Mouse (Mus musculus) thymus, postnatal 4 days (tissue): ENCODE measurements around the gene Plk1.

Source experiments
- DNase-seq: peaks from one replicate; pipeline ENCODE4 v3.0.0; 2021

Gene Plk1

DNA sequence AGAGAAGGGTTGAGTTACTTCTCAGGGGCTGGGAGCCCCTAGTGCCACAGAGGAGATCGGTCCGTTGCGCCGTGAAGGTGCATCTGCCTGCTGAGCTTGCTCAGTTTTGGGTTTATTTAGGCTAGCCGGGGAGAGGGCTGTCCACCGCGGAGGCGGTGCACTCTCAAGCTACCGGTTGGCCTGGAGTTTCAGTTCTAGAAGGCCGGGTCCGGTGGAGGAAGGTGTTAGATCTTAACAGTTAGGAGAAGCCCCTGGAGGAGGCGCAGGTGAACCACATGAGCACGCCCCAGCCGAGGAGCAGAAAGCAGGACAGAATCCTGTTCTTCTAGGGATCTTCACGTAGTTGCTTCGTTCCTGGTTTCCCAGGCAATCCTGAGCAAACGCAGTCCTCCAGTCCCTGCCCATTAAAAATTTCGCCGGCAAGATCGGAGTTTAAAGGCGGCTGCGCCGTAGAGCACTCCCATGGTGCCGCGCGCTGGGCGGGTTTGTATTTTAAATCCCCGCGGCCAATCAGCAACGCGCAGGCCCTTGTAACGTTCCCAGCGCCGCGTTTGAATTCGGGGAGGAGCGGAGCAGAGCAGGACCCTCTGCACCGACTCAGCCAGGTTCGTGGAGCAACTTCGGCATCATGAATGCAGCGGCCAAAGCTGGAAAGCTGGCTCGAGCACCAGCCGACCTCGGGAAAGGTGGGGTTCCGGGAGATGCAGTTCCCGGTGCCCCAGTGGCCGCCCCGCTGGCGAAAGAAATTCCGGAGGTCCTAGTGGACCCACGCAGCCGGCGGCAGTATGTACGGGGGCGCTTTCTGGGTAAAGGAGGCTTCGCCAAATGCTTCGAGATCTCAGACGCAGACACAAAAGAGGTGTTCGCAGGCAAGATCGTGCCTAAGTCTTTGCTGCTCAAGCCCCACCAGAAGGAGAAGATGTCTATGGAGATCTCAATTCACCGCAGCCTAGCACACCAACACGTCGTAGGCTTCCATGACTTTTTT, at the start of gene Plk1:
Gene Plk1, plus strand, starts transcription at position 525 of the 988 bp plus-strand sequence.
- peak; percentile 88 for DNase-seq

DNA sequence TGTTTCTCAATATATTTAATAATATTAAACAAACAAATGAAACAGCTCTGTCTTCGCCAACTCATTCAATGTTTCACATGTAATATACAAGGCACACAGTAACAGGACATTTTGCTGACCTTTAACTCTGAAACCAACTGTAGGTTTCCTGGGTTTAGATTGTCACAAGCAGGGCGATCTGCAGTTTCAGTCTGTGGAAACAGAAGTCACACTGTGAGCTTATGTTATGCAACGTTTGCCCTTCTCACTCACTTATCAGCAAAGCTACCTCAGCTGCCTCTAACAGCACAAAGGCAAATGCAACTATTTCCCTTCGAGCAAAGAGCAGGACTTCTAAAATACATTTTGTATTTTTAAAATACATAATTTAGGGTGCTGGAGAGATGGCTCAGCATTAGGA, 35.7 kb upstream of the Plk1 start:
- DNase-seq, result no peak

DNA sequence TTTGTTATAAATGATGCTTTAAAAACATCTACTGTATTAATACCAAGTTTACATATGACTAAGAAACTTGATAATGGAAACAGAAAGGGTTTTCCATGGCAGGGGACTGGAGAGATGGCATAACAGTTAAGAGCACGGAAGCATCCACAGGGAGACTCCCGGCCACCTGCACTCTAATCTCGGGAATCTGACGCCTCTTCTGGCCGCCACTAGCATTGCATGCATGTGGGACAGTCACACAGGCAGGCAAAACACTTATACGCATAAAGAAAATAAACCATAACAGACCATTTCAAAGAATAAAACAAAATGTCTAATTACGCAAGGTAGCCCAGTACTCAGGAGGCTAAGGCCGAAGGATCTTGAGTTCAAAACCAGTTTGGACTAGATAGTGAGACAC, 33.6 kb upstream of the Plk1 start:
- DNase-seq, result no peak

DNA sequence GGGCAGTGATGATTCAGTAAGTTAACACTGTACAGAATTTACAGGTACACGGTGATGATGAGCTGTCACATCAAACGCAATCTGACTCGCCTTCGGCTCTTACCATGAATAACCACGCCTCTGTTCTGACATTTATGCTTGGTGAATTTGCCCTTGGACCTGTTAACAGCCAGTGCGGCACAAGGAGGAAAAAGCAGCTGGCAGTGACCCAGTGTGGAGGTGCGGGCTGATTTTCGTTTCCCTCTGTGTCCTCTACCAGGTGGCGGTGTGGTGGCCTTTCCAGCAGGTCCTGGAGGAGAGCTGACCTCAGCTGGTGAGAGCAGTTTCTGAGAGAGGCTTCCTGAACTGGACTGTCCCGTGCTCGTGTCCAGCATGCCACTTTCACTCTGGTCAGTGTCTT, 32.3 kb upstream of the Plk1 start:
- no peak for DNase-seq

DNA sequence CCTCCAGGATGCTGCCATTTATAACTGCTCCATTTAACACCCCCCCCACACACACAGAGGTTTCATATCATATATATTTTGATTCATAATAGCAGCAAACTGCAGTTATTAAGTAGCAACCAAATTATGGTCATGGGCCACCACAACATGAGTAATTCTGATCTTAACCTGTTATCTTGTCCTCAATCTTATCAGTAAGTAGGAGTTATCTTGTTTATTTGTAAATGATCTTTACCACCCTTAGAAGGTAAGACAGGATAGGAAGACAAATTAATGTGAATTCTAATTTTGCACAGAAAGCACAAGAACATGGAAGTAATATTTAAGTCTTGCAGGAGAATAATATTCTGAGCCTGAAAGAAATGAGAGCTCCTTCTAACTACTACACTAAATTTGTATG, 27.4 kb upstream of the Plk1 start:
- DNase-seq, result no peak

DNA sequence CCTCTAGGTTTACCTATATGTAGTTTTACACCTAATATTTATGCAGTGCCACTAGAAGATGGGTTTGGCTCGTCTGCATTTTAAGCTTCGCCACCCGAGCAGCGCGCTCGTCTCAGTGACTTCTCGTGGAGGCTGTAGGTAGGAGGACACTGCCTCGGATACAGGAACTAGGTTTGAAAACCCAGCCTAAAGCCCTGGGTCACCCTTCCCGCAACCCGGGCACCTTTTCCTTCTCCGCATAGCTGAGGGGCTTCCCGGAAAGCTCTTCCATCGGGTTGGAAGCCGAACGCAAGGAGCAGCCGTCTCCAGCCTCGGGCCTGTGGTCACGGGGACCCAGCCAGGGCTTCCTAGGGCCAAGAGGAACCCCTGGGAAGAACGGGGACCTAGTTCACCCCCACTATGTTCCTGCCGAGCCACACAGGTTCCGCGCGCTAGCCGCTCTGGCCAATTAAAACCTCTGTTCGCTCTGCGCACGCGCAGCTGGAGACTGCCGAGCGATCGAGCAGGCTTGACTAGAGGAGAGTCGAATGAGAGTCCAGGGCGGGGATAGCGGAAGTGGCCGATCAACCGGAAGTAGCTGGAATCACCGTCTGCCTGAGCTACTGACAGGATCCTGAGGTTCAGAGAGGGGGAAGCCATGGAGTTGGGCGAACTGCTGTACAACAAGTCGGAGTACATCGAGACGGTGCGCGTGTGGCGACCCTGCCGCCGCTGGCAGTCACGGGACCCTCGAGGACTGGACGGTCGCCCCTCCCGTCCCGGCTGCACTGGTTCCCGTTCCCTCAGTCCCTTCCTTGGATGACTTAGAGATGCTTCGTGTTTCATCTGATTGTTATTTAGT, 26.5 kb upstream of the Plk1 start, which contains the start of the genes Palb2 and Dctn5:
Gene Palb2, minus strand, starts transcription at position 489 of the 841 bp plus-strand sequence.
Gene Dctn5, plus strand, starts transcription at position 545 of the 841 bp plus-strand sequence.
- peak; percentile 98 for DNase-seq

DNA sequence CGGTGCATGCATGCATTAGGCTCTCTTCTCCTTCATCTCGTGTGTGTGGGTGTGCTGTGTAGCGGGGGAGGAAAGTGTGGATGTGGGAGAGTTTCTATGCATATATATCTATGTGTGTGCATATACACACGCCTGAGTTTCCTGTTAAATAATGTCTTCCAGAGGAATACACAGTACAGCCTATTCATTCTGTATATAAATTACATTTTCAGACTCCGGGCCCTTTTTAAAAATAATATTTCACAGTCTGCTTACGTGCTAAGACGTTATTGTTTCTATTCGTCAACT, 26.0 kb upstream of the Plk1 start:
- no peak for DNase-seq

DNA sequence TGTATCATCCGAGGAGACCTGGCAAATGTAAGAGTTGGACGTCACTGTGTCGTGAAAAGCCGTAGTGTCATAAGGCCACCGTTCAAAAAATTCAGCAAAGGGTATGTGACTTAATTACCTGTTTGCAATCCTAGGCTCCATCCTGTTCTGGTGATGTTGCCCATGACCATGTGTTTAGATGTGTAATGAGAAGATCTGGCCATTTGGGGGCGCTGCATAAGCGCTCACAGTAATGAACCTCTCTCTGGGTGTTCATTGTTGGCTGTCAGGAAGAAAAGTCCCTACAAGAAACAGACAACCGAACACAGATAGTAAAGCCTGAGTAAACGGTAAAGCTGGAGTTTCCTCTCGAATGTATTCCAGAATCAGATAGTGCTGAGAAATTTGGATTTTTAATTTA, 24.2 kb upstream of the Plk1 start:
- DNase-seq, result peak; percentile 52

DNA sequence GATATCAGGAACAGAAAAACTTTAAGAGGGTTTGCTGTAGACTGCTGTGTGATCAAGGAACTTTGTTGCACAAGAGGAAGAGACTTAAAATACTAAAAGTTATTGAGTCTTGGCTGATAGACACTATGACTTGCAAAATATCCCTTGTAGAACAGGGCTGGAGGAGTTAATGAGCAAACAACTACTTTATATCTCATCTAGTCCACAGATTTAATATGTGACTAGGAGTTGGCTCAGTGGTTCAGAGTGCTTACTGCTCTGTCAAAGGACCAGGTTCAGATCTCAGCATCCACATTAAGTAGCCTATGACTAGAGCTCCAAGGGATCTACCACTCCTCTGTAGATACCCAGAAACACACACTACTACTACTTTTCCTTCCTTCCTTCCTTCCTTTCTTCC, 22.2 kb upstream of the Plk1 start:
- no peak for DNase-seq

DNA sequence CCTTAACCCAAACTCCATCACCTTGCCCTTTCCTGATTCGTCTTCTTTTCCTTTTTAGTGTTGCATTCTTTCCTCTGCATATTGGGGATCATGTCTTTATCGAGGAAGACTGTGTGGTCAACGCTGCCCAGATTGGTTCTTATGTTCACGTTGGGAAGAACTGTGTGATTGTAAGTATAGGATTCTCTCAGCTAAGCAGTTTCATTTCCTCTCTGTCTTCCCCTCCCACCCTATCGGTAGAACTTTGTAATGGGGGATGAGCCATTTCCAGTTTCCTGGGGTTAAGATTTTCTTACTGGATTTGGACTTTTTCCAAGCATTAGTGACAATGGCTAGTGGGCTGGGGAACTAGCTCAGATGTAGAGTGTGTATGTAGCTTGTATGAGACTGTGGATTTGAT, 21.0 kb upstream of the Plk1 start:
- DNase-seq, result no peak

DNA sequence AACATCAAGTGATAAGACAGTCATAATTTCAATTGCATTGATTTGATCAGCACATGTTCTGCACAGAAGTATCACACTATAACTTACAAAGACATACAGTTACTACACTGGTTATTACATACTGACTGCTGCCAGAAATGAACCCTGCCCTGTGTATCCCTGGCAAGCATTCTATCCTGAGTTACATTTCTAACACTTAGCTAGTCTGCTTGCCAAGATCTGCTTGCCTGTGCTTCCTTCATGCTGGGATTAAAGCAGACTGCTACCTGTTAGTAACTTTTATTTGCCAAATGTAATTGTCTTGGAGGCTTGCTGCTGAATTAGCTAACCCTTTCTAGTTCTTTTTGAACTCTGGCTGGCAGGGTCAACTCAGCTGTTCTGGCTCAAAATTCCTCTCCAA, 18.2 kb upstream of the Plk1 start:
- DNase-seq, result no peak

DNA sequence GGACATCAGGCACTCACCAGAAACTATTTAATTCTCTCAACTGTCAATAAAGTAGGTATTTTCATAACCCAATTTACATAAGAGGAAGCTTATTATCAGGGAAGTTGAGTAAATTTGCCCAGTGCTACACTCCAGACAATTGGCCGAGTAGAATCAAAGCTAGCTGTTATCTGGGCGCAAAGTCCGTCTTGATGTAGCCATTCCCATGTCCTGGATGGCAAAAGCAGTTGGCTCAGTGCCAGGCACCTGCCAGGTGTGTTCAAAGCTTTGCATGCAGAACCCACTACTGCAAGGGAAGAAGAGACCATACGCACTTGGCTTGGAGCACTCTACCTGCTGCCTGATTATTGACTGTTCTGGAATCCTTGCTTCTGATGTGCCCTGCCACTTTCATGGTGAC, 6.8 kb upstream of the Plk1 start:
- no peak for DNase-seq

DNA sequence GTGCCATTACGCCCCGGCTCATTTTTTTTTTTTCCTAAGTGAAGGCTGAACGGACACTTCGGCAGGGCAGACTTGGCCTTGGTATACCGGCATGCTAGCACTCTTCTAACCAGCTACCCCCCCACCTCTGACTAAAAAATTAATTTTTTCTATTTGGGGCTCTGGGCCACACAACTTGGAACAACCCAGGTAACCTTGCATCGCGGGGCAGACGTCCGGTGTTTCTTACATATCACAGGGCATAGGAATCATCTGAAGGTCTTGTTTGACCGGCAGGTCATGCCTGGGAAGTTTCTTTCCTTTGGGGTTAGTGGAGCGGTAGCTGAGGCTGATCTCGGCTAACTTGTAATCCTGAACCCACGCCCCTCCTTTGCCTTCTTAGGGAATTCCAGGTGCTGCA, 751 bp upstream of the Plk1 start:
- DNase-seq, result no peak

DNA sequence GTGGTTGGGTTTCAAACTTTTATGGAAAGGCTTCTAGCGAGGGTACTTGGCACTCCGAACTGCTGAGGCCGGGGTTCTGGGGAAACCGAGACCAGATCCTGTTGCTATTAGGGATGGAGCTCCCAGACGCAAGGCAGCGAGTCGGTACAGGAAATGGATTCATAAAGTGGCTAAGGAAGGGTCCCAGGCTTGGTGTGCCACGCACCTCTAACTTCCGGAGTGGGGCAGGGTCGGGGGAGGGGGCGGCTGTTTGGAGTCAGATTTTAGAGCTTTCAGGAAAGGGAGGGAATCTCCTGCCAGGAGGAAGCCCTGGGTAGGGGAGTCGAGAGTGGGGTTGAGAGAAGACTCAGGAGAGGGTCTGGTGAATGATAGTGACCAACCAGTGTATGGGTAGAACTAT, 798 bp downstream of the Plk1 start:
- DNase-seq, result peak; percentile 41

DNA sequence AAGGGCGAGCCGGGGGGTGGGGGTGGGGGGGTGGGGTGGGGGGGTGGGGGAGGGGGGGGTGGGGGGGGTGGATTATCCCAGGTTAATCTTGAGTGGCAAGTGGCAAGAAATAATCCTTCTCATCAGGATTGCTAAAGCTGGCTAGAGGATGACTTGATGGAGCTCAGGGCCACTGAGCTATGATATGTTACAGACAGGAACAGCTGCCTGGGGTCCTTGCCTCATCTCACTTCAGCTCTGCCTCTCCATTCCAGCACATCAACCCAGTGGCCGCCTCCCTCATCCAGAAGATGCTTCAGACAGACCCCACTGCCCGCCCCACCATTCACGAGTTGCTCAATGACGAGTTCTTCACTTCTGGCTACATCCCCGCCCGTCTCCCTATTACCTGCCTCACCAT, 4.5 kb downstream of the Plk1 start:
- DNase-seq, result no peak

DNA sequence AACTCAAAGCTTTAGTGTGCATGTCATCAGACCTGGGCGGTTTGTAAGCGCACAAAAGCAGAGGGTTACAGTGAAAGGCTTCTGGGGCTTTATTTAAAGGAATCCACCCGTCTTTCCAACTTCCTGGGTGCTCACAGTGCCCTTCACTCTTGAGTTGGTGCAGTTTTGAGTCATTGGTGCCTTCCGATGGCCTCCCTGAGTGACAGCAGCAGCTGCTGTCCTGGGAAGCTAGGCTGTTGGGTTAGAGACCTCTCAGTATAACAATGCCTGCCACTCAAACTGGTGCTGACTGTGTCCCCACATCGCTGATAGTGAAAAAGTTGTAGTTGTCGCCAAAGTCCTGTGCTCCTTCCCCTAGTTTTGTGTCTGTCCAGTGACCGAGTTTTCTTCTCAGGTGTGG, 8.0 kb downstream of the Plk1 start:
- no peak for DNase-seq

DNA sequence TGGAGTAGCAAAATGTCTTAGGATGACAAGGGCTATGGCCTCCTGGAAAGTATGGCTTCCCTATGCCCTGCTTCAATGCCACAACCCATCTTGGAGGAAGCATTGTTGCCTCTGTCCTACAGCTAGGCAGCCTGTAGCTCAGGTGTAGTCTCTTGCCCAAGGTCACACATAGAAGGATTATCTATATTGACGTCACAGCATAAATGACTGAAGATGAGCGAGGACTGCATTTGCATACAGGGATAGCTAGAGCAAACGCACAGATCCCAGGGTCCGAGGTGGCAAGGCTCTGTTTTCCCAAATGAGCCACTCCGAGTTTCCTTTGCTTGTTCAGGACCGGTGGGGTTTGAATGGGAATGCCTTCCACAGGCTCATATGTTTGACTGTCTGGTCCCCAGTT, 11.5 kb downstream of the Plk1 start:
- DNase-seq, result no peak

DNA sequence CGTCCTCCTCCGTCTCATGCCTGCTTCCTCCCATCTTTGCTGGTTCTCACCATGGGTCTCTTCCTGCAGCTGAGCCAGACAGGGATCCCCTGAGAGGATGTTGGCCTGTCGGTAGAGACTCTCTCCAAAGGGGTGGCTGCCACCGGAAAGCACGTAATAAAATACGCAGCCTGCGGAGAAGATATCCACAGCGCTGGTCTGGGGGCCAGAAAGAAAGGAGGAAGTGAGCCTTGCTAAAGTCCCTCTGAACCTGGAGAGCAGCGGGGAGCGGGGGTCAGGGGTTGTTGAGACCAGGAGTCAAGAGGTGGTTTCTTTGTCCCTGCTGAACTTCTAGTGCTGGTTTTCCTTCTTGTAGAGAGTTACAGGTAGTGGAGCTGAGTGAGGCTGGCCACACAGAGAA, 12.4 kb downstream of the Plk1 start:
- DNase-seq, result no peak

DNA sequence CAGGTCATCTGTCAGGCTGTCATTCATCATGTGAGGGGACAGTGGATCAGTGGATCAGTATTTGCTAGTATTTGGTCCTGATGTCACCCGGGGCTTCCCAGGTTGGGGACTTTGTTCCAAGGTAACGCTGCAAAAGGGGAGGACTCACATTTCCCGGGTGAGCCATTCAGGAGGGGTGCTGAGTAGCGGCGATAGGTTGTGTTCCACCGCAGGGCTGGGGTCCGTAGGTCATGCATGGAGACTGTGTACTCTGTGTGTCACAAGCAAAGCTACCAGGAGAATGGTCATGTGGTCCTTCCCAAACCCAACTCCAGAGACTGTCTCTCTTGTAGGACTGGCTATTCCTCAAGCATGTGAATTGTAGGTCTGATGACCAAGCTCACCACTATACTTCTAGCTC, 21.5 kb downstream of the Plk1 start:
- DNase-seq, result no peak

DNA sequence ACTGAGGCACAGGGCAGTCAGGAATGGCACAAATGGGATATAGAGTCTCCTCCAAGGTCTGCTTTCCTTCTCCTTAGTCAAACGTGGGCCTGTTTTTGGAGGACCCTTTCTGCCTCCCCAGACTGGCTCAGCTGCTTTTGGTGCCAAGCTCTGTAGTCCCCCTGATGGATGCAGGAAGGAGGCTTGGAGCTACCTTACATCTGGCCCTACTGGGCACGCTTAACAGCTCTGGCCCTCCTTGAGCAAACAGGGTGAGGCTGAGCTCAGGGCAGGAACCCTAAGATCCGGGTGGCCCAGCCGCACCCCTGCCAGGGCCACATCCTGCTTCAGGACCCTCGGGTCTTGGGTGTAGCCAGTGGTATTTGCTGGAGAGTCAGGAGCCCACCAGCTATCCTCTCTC, 25.3 kb downstream of the Plk1 start:
- no peak for DNase-seq

DNA sequence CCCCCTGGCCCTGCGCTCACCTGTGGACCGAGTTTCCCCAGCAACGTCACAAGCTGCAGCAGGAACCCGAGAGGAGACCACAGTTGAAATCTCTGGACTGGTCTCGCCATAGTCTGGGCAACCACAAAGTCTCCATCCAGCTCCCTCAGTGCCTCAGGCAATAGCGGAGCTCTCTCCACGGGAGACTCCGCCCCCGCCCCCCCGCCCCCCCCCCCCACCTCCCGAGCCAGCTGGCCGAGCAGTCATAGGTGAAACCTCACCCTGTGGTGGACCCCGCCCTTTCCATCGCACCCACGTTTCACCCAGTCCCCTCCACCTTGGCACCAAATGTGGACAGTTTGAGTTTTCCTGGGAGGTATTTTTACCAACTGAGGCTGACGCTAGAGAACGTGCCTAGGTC, 26.8 kb downstream of the Plk1 start, which contains the start of gene Ern2:
Gene Ern2, minus strand, starts transcription at position 165 of the 400 bp plus-strand sequence.
- no peak for DNase-seq

DNA sequence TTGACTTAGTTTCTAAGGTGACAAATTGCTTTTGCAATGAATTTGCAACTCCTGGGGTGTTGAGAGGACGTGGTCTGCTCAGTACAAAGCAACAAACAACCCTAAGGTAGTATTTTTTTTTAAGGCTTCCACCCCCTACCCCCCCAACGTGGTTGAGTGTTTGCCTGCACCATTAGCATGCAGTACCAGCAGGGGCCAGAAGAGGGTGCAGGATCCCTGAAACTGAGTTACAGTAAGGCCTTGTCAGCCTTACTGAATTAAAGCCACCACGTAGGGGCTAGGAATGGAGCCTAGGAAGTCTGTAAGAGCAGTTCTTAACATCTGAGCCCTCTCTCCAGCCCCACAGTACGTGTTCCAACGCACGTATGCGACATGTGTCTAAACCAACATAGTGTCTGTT, 30.2 kb downstream of the Plk1 start:
- peak; percentile 82 for DNase-seq

DNA sequence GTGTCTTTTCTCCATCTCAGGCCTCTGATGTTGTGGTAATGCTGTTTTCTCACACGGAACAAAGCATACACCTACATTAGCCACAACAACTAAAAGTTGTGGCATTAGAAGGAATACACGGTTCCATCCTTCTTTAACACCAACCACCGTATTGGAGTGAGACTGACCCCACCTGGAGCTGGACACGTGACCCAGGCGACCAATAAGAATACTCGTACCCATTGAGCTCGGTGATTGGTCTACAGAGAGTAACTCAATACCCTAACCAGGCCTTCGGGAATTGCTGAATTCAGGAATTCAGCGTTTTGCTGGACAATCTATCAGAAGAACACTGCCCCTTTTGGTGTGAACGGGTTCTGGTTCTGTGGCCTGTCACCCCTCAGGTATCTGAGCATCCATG, 31.9 kb downstream of the Plk1 start:
- no peak for DNase-seq

DNA sequence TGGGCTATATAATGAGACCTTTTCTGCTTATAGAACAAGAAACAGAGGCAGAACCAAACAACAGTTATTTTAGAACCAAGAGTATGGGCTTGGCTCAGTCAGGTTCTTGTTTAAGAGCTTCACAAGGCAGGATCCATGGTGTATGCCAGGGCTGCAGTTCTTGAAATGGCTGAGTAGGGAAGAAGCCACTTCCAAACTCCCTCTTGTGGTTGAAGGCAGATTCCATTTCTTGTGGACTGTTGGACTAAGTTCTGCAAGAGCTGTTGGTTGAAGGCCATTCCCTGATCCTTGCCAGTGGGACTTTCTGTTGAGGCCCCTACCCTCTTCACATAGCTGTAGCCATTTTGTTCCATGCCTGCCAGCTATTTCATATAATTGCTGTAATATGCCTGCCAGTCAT, 34.7 kb downstream of the Plk1 start:
- no peak for DNase-seq
